Mouse (Mus musculus): ENCODE measurements around the gene Gm38394.

DNA sequence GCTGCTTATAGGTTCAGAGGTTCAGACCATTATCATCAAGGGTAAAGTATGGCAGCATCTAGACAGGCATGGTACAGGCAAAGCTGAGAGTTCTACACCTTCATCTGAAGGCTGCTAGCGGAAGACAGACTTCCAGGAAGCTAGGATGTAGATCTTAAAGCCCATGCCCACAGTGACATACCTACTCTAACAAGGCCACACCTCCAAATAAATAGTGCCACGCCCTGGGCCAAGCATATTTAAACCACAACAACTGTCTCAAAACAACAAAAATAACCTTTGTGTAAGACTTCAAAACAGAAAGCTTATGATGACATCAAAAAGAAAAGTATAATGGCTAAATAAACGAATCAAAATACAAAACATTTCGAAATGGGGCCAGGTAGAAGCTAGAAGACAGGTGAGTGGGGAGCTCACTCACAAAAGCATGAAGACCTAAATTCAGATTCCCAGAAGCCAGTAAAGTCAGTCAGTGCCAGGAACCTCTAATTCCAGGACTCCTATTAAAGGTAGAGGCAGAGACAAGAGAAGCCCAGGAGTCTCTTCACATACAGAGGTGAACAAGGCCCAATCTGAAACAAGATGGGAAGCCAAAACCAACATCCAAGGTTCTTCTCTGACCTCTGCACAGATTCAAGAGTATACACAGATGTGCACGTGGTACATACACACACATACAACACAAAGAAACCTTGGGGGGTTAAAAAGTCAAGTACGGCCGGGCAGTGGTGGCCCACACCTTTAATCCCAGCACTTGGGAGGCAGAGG is 10.6 kb downstream of the Gm38394 start:
- TF ChIP-seq CTCF (IDR thresholded peaks at IDR 0.05; ENCODE audit: low read depth), result no peak
- TF ChIP-seq EP300 (IDR thresholded peaks at IDR 0.05; ENCODE audit: low read depth), result no peak
